Mouse (Mus musculus) kidney, embryonic 14.5 days (tissue): ENCODE measurements around the gene Unc13a. TPM values are rescaled to one million over a fixed set of nuclear protein-coding genes. Genes with fewer than 3 reads are reported as not detected.
A peak's percentile ranks its signal among the peaks of the same experiment; 100 is the strongest.

Experiments
- ATAC-seq: fragments of 200-750 bp; cut with Nextera tagmentation; 2 replicates; pipeline ENCODE4 v1.8.0; 2017; ENCODE audit warnings: moderate number of reproducible peaks, mild to moderate bottlenecking, moderate TSS enrichment, moderate library complexity; ENCODE audit not compliant: low FRiP score, low TSS enrichment
- H3K27ac ChIP-seq: fragments of 300-500 bp; sonication (generic); 2 replicates; pipeline ENCODE4 v1.5.1; 2014; ENCODE audit warnings: low read depth, mild to moderate bottlenecking, low read length, moderate library complexity, mixed read lengths
- H3K27me3 ChIP-seq: fragments of 300-500 bp; sonication (generic); 2 replicates; pipeline ENCODE4 v1.6.1; 2014; ENCODE audit warnings: mild to moderate bottlenecking, low read length; ENCODE audit not compliant: control insufficient read depth, insufficient read depth
- H3K36me3 ChIP-seq: fragments of 300-500 bp; sonication (generic); 2 replicates; pipeline ENCODE4 v1.6.1; 2014; ENCODE audit warnings: low read length, mixed read lengths; ENCODE audit not compliant: control insufficient read depth, insufficient read depth
- H3K4me1 ChIP-seq: fragments of 300-500 bp; sonication (generic); 2 replicates; pipeline ENCODE4 v1.6.1; 2014; ENCODE audit warnings: low read length, mixed read lengths; ENCODE audit not compliant: control insufficient read depth, insufficient read depth
- H3K4me2 ChIP-seq: fragments of 300-500 bp; sonication (generic); replicated peaks from 2 replicates; pipeline ENCODE4 v1.6.1; 2014; ENCODE audit warnings: low read depth, mild to moderate bottlenecking, low read length
- H3K4me3 ChIP-seq: fragments of 300-500 bp; sonication (generic); 2 replicates; pipeline ENCODE4 v1.5.1; 2014; ENCODE audit warnings: mild to moderate bottlenecking, low read length
- H3K9ac ChIP-seq: fragments of 300-500 bp; sonication (generic); 2 replicates; pipeline ENCODE4 v1.6.1; 2014; ENCODE audit warnings: low read depth, mild to moderate bottlenecking, low read length, moderate library complexity
- H3K9me3 ChIP-seq: fragments of 300-500 bp; sonication (generic); 2 replicates; pipeline ENCODE4 v1.6.1; 2016; ENCODE audit warnings: low read length; ENCODE audit not compliant: control insufficient read depth
- WGBS: fragments of 180-500 bp; shearing (Covaris S2); extraction: QIAGEN DNeasy Blood & Tissue Kit; methylation state at CpG from one replicate; pipeline ENCODE4 v1.1.7; 2014; 5-methylcytosine and 5-hydroxymethylcytosine counted together
- polyA plus RNA-seq: library from polyadenylated mRNA; unstranded; fragments of >200 nt; fragmentation: Nextera tagmentation; extraction: Ambion mirVana; gene quantifications from 2 replicates; pipeline ENCODE4 v1.2.1, GENCODE M21; 2014

Unc13a gene
- polyA plus RNA-seq, 1 experiment from 2014 or later, result 0.50 TPM

DNA sequence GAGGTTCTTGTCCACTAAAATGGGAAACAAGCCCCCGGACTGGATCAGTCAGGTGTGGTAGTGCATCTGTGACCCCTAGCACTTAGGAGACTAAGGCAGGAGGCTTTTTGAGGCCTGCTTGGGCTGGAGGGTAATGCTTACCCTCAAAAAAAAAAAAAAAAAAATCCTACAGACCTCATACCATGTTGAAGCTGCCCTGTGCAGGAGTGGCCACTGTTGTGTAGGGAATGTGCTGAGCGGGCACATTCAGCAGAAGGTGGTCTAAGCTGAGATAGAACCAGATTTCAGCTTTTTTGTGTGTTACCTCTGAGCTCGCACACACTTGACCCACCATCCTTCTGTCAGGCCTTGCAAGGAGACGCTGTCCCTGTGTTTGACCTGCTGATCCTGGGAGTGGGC lies 77.2 kb downstream of the Unc13a start:
- no peaks in the 10 kb centered on the region for H3K9me3 ChIP-seq
- no peak overlapping the region for H3K4me2 ChIP-seq
- H3K36me3 ChIP-seq, result no peaks in the 10 kb centered on the region; the same call in 1 of the 2 replicates
- no peaks in the 10 kb centered on the region for H3K27me3 ChIP-seq
- no peak overlapping the region for H3K27ac ChIP-seq
- no peak overlapping the region for H3K9ac ChIP-seq
- H3K4me3 ChIP-seq, result no peak overlapping the region
- WGBS, result 94% methylated on average over 4 of the region's 4 CpGs
- ATAC-seq, result no peak
- H3K4me1 ChIP-seq, result peaks cover 13% of the 10 kb centered on the region

DNA sequence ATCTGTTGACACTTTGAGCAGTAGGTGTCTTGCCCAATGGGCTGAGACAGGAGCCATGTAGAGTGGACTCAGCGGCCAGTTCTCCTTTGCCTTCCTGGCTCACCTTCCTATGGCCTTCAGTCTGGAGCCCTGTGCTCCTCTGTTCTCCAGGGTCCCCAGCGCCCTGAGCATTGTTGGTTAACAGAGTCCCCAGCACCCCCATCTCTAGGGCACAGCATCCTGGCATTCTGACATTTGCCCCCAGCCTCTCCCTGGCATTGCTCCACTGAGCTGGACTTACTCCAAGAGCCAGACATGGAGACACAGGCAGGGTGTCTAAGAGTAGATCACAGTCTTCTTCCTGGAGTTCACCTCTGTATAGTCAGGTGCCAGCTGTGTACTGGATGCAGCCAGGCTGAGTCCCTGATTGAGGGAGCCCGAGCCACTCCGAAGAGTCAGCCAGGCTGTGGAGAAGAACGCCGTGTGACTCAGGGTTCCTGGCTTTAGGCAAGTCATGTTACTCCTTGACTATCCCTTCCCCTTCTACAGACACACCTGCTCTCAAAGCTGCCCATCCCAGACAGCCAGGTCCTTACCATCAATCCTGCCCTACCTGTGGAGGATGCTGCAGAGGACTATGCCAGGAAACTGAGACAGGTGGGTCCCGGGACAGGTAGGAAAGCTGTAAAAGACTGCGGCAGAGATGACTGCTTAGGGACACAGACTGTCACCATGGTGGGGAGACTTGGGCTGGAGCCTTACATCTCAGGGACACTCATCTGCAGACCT lies 77.8 kb downstream of the Unc13a start:
- Histone ChIP-seq H3K9ac (no peak overlapping the region), H3K4me2 (no peak overlapping the region), H3K36me3 (no peaks in the 10 kb centered on the region; the same call in 1 of the 2 replicates), H3K9me3 (no peaks in the 10 kb centered on the region), H3K4me1 (peaks cover 13% of the 10 kb centered on the region), H3K27me3 (no peaks in the 10 kb centered on the region), H3K27ac (no peak overlapping the region), H3K4me3 (no peak overlapping the region)
- no peak for ATAC-seq
- WGBS, result 93% methylated on average over 8 of the region's 8 CpGs

DNA sequence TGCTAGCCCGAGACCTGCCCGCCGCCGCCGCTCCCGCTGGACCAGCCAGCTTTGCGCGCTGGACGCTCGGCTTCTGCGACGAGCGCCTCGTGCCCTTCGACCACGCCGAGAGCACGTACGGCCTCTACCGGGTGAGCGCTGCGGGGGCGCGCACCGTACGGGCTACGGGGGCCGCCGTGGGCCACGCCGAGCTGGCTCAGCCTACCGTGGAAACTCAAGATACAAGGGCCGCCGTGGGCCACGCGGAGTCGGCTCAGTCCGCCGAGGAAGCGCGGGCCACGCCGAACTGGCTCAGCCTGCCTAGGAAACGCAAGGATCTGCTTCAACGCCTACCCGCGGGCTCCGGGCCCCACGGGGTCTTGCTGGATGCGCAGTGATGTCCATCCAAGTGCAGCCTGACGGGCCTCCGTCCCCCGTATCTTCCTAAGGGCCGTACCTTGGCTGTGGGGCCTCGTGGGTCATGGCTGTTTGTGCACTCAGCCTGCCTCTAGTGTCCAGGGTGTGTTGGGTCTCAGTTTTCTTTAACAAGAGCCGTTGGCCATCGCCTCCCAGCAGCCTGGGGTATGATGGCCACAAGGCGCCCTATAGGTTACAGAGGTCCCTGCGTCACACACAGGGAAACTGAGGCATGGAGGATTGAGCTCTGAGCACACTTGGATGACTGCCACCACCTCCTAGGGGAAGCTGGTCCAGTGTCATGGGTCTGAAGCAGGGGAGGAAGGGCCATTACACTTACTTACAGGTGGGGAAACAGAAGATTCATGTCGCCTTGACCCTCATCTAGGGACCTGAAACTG lies 79.0 kb downstream of the Unc13a start:
- Histone ChIP-seq H3K4me2 (peak overlapping the region; percentile 94), H3K9me3 (no peaks in the 10 kb centered on the region), H3K27ac (peak overlapping the region; percentile 98), H3K4me3 (peak overlapping the region; percentile 72), H3K27me3 (no peaks in the 10 kb centered on the region), H3K4me1 (peaks cover 13% of the 10 kb centered on the region), H3K36me3 (no peaks in the 10 kb centered on the region; the same call in 1 of the 2 replicates), H3K9ac (peak overlapping the region; percentile 95)
- peak; percentile 69 for ATAC-seq
- WGBS, result 4% methylated on average over 60 of the region's 60 CpGs

DNA sequence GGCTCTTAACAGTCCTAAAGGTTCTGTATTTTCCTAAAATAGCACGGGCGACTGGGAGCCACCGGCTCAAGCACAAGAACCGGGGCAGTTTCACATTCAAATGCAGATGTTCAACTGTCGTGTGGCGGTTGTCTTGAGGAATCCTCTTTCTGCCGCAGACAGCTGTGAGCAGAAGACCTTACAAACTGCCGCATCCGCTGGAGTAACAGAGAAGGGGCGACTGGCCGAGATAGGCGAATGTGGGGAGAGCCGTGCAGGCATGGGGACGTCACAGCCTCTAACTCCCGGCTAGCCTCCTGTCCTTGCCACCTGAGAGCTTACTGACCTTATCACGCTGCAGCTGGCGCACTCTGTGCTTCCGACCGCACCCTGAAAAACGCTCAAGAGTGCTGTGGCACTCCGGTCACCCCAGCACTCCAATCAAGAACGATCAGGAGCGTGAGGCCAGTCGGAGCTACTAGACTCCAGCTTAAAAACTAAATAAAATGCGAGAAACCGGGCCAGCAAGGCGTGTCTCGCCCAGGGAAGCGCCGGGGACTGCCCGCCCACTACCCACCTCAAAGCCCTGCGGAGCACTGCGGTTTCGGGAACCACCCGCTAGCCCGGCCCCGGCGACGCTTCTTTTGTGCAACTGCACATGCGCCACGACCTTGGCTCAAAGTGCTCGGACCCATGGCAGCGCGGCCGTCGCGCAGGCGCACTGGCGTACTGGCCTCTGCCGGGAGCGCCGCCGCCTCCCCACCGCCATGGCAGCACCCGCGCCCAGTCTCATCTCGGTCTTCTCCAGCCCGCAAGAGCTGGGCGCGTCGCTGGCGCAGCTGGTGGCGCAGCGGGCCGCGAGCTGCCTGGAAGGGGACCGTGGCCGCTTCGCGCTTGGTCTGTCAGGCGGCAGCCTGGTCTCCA lies 79.8 kb downstream of the Unc13a start, which contains the start of gene Pgls:
Pgls (plus strand) TSS at position 706 of the 903 bp plus-strand sequence.
- peak within 1 kb of the TSS; percentile 95 for H3K9ac ChIP-seq
- H3K4me1 ChIP-seq, result peaks cover 13% of the 10 kb centered on the region
- peak within 1 kb of the TSS; percentile 94 for H3K4me2 ChIP-seq
- ATAC-seq, result peak; percentile 87
- WGBS, result under 1% methylated on average over 71 of the region's 71 CpGs
- no peaks in the 10 kb centered on the region for H3K27me3 ChIP-seq
- H3K36me3 ChIP-seq, result no peaks in the 10 kb centered on the region; the same call in 1 of the 2 replicates
- H3K4me3 ChIP-seq, result peak within 1 kb of the TSS; percentile 72
- peak within 1 kb of the TSS; percentile 98 for H3K27ac ChIP-seq
- no peaks in the 10 kb centered on the region for H3K9me3 ChIP-seq

DNA sequence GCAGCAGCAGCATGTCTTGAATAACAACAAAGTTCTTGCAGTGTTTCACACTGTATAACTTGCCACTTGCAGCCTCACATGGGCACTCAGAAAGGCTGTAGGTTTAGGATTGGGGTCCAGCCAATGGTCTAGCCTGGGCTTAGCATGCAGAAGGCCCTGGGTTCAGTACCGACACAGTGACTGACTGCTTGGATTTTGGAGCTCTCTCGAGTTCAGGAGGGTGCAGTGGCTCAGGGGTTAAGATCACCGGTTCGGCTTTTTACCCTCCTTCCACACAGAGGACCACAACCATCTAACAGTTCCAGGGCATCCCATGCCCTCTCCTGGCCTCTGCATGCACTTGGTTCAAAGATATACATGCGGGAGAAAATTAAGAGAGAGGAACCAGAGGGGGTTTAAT lies 80.5 kb downstream of the Unc13a start:
- Histone ChIP-seq H3K4me2 (peak overlapping the region; percentile 94), H3K9me3 (no peaks in the 10 kb centered on the region), H3K27ac (no peak overlapping the region; the same call in 1 of the 2 replicates), H3K9ac (peak overlapping the region; percentile 95), H3K27me3 (no peaks in the 10 kb centered on the region), H3K36me3 (peaks cover 3% of the 10 kb centered on the region; the same call in 1 of the 2 replicates), H3K4me3 (peak overlapping the region; percentile 72), H3K4me1 (peaks cover 13% of the 10 kb centered on the region)
- ATAC-seq, result no peak
- WGBS, result 17% methylated on average over 5 of the region's 5 CpGs

DNA sequence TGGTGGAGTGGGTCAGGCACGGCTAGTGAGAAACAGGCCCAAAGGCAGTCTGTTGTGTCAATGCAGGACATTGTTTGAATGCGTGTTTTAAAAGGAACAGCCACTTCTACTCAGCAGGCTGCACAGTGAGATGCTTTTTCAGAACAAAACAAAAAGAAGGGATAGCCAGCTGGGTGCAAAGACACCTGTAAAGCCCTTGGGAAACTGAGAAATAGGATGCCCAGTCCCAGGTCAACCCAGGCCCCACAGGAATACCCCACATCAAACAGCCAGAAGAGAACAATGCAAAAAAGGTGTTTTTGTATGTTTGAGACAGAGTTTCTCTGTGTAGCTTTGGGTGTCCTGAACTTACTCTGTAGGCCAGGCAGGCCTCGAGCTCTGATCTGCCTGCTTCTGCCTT lies 82.8 kb downstream of the Unc13a start:
- WGBS, result 73% methylated on average over 3 of the region's 3 CpGs
- peaks cover 13% of the 10 kb centered on the region for H3K4me1 ChIP-seq
- H3K9me3 ChIP-seq, result no peaks in the 10 kb centered on the region

DNA sequence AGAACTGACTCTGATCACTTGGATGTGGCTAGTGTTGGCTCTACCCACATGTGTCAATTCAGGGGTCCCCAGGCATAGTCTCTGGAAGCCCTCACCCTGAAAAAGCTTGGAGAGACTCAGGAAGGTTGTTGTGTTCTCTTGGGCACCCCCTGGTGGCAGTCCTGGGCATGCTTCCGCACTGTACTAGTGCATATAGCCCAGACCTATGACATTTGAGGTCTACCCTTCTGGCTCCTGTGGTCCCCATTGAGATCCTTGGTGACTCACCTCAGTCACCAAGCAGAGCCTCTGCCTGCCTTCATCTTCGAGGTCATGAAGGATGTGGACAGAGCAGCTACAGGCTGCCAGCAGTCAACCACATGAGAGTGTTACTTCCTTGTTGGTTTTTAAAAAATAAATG lies 84.7 kb downstream of the Unc13a start:
- no peak overlapping the region for H3K27ac ChIP-seq
- peaks cover 5% of the 10 kb centered on the region for H3K4me1 ChIP-seq
- H3K36me3 ChIP-seq, result peaks cover 19% of the 10 kb centered on the region; the same call in 1 of the 2 replicates
- no peaks in the 10 kb centered on the region for H3K27me3 ChIP-seq
- H3K9ac ChIP-seq, result no peak overlapping the region
- H3K4me3 ChIP-seq, result no peak overlapping the region
- H3K4me2 ChIP-seq, result no peak overlapping the region
- 71% methylated on average over 2 of the region's 2 CpGs for whole genome bisulfite sequencing
- no peaks in the 10 kb centered on the region for H3K9me3 ChIP-seq
- no peak for ATAC-seq

More for the DNA sequence above, 82.8 kb downstream of the Unc13a start:
- H3K9ac ChIP-seq, result no peak overlapping the region
- H3K27me3 ChIP-seq, result no peaks in the 10 kb centered on the region
- no peak for ATAC-seq
- H3K4me3 ChIP-seq, result no peak overlapping the region
- H3K36me3 ChIP-seq, result peaks cover 19% of the 10 kb centered on the region; the same call in 1 of the 2 replicates
- no peak overlapping the region for H3K27ac ChIP-seq
- no peak overlapping the region for H3K4me2 ChIP-seq

DNA sequence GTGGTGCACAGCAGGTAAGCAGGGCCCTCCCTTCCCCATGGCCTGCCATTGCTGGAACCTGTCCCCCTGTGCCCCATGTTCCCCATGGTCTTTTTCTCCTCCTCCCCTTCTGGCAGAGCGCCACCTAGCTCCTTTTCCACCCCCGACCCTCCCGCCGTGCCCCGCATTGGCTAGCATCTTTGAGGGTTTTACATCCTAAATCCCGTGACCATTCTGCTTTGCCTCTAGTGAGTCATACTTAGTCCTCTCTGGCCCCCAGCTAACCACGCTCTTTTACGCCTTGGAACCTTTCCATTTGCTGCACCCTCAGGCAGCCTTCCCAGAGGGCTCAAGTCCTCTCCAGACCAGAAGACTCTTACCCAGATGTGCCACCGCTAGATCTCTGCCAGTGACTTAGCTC lies 91.4 kb downstream of the Unc13a start:
- Histone ChIP-seq H3K9me3 (no peaks in the 10 kb centered on the region), H3K4me3 (no peak overlapping the region), H3K4me2 (no peak overlapping the region), H3K9ac (no peak overlapping the region), H3K27me3 (no peaks in the 10 kb centered on the region), H3K36me3 (peaks cover 8% of the 10 kb centered on the region; the same call in 1 of the 2 replicates), H3K4me1 (no peaks in the 10 kb centered on the region), H3K27ac (no peak overlapping the region)
- WGBS, result 51% methylated on average over 9 of the region's 9 CpGs
- ATAC-seq, result no peak
